Mouse (Mus musculus) thymus, postnatal 14 days (tissue): ENCODE results near the gene Tnfsfm13.

Source experiments
- DNase-seq: peaks from one replicate; pipeline ENCODE4 v3.0.0; 2021

Tnfsfm13 gene

GRCm38 (mm10) chr11:69680136-69680855, 15.6 kb downstream of the Tnfsfm13 start:
- DNase-seq, result peak; percentile 15

DNA sequence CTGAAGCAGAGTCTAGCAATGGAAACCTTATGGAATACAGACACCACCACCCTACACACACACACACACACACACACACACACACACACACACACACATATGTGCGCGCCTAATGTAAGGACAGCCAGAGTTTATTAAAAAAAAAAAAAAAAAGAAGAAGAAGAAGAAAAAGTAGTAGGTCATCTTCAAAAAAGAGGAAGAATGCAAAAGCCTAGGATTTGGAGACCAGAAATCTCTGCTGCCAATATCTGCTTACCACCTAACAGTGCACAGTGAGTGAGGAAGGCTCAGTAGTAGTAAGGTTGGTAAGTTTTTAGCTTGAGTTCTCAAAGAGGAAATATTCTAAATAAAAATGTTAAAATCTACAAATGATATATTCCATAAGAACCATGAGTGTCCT, 16.8 kb downstream of the Tnfsfm13 start:
- no peak for DNase-seq

- peak; percentile 99 for DNase-seq
These were observed 23.6 kb downstream of the Tnfsfm13 start, which contains the start of gene Eif4a1 for GRCm38 (mm10) chr11:69672211-69672706. TSS of gene Eif4a1 (minus strand) at chr11:69672423.

- DNase-seq, result no peak
These were observed 24.2 kb downstream of the Tnfsfm13 start for GRCm38 (mm10) chr11:69671726-69672124.

GRCm38 (mm10) chr11:69670786-69671725, 24.8 kb downstream of the Tnfsfm13 start:
- peak; percentile 98 for DNase-seq

- DNase-seq, result no peak
These were observed 29.3 kb downstream of the Tnfsfm13 start for GRCm38 (mm10) chr11:69666665-69667005.

- DNase-seq, result peak; percentile 40
These were observed 29.8 kb downstream of the Tnfsfm13 start, which contains the start of gene Cd68 for GRCm38 (mm10) chr11:69665961-69666664. TSS of gene Cd68 (minus strand) at chr11:69666153.

GRCm38 (mm10) chr11:69665457-69665960, 30.4 kb downstream of the Tnfsfm13 start:
- DNase-seq, result no peak

DNA sequence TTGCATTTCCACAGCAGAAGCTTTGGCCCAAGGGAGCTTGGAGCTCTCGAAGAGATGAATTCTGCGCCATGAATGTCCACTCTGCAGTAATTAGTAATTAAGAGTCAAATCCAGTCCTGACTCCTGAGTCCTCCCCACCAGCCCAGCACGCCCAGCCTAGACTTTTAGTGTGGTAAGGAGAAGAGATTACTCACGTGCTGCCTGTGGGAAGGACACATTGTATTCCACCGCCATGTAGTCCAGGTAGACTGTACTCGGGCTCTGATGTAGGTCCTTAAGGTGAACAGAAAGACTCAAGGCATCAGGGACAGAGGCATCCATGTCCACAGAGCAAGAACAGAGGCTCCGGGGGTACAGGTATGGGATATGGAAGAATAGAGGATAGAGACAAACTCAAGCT, 31.1 kb downstream of the Tnfsfm13 start:
- DNase-seq, result no peak

DNA sequence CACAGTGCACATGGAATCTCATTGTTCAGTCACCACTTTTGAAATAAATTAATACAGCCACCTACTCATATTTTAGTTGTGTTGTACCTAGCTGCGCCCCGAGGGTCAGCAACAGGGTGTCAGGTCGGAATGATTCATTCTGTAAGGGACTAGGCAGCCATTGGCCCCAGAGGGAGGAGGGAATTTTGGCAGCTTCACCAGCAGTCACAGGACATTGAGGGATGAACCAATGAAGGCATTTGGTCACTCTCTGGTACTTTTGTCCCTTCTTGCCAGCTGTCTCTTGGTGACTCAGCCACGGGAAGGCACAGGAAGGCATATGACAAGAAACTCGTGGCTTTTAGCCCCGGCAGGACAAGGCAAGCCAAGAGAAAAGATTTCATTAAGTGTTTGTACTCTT, 32.1 kb downstream of the Tnfsfm13 start:
- DNase-seq, result no peak

DNA sequence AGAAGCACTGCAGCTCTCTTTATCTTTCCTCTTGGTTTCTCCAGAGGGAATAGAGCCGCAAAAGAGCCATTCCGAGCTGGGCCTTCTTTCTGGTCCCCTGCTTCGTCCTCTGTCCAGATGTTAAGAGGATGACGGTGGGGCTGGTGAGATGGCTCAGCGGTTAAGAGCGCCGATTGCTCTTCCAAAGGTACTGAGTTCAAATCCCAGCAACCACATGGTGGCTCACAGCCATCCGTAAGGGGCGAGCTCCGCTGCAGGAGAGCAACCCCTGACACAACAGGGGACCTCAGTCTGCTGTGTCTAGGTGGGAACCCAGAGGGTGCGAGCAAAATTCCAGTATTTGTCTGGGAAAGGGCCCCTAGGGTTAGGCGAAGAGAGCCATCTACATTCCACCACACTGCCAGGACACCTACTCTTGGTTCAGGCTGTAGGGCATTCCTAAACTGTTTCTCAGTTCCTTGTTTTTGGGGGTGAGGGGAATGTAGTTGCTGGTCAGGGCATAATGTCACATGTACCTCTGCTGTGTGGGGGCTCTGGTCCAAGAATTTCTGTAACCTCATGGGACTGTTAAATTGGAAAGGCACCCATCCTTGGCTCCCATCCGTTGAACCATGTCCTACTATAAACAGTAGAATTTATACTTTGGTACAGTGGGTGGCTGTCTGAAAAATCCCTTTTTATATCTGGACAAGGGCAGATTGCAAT, 32.8 kb downstream of the Tnfsfm13 start:
- no peak for DNase-seq

DNA sequence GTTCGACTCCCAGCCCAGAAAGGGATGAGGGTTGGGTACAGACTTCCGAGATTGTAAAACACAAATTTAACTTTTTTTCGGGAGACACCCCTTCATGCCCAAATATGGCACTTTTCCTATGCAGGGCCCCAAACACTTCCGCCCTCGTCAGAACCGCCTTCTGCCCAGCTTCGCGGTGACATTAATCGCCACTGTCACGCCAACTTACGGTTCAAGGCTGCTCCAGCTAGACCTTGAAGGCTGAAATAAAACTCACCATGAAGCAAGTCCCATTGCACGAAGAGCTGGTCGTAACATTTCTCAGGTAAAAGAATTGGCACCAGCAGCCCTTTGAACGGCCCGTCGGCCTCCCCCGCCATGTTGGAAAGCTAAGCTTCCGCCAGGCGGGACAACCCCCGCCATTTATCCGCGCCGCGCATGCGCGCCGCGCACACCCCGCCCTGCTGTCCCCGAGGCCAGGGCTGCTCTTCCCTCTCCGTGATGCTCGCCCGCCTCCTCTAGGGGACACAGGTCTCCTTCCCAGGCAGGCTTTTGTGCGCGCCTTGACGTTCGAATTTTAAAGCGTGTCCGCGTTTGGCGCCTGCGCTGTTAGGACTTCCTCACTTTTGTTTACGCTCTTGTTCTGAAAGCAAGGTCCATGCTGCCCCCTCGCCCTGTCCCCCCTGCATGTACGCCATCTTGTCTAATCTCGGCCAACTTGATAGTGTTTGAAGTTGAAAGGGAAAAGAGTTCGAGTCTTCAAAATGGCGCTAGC, 33.5 kb downstream of the Tnfsfm13 start, which contains the start of gene Mpdu1:
Mpdu1 (minus strand) TSS at position 430 of the 754 bp plus-strand sequence.
- peak; percentile 96 for DNase-seq

- DNase-seq, result no peak
These were observed 34.5 kb downstream of the Tnfsfm13 start for GRCm38 (mm10) chr11:69661221-69661881.

DNA sequence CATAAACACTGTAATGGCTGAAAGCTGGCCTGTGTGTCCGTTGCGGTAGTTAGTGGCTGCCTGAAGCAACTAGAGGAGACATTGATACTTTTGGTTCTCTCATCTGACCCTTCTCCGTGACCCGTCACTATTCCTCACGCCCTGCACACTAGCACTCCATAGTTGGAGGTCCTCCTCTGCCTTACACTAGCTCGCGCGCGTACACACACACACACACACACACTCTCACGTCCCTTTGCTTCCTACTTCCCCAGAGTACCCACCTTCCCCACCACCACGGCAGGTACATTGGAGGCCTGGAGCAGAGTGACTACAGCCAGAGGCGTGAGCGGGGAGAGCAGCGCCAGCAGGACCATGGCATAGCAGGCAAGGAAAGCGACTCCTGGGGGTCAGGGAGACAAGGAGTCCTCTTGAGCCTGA, 38.4 kb downstream of the Tnfsfm13 start:
- no peak for DNase-seq

DNA sequence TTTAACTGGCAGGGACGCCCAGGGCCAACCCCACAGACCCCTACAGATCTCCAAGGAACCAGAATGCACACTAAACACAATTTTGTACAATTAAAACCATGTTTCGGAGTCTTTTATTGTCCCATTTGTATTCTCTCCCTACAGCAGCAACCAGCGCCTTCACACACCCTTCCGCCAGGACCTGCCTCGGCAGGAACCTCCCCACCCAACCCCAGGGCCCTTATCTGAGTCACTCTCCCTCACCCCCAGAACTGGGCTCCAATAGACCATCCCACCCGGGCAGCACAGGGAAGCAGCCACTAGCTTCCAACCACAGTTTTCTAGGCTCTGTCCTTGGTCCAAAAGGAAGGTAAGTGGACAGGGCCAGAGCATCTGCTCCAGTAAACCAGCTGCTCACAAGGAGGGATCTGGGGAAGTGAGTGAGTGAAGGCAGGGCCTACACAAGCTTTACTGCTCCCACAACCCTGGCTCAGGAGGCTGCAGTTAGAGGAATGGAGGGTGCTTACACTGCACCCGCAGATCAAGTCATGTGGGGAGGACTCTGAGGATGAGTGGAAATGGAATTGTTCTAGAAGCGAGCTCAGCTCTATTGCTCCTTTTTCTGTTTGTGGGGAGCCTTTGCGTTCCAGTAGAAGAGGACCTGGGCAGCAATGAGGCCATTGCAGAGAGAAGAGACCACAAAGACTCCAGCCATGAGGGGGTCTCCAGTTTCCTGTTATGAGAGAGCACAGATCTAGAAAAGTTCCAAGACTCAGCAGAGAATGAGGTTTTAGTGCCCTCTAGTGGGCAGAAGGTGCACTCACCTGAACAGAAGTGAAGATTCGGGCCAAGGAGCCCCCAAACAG, 39.1 kb downstream of the Tnfsfm13 start:
- DNase-seq, result peak; percentile 67

GRCm38 (mm10) chr11:69656065-69656455, 39.8 kb downstream of the Tnfsfm13 start:
- no peak for DNase-seq

GRCm38 (mm10) chr11:69655264-69656064, 40.4 kb downstream of the Tnfsfm13 start, which contains the start of gene Sox15:
TSS of gene Sox15 (plus strand) at chr11:69655314.
- DNase-seq, result peak; percentile 47

GRCm38 (mm10) chr11:69654760-69655159, 41.1 kb downstream of the Tnfsfm13 start:
- DNase-seq, result no peak

DNA sequence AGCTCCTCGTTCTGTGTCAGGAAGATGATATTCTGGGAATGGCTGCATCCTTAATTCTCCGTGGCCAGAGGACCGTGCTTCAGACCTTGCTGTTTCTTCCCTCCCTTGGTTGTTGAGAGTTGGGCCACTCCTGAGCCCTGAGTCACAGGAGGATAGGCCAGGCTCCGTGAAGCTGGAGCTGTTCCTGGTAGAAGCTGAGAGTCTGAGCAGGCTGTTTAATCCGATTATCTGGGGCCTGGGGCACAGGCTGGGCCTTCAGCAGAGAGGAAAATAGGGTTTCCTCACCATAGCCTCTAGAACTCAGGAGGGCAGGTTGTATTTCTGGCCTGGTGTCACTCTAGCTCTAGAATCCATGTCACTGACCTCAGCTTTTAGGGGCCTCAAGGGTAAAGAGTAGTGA, 42.5 kb downstream of the Tnfsfm13 start:
- DNase-seq, result no peak
